Mouse (Mus musculus) mouse embryonic stem cell (cell line): ENCODE measurements around the gene Gm13279.
"Not testable (repeated sequence)": the region's sequence is repeated elsewhere in the genome, so short reads cannot be mapped to it uniquely, and the experiment has no call there.

ENCODE experiments used
- in situ Hi-C, 2 experiments: fragments of 300-500 bp; cut with MboI; formaldehyde crosslinking; loops; 1 replicate in 1 of 2; 3 replicates in 1 of 2; pipeline ENCODE4 v1.14.3; 2019 to 2020; ENCODE audit warnings: low sequenced_read_pairs in 2 of 2, low pct_unique_long_range_greater_than_20kb in 1 of 2, mixed read lengths in 1 of 2; ENCODE audit not compliant: unreplicated experiment in 1 of 2

Gene Gm13279

DNA sequence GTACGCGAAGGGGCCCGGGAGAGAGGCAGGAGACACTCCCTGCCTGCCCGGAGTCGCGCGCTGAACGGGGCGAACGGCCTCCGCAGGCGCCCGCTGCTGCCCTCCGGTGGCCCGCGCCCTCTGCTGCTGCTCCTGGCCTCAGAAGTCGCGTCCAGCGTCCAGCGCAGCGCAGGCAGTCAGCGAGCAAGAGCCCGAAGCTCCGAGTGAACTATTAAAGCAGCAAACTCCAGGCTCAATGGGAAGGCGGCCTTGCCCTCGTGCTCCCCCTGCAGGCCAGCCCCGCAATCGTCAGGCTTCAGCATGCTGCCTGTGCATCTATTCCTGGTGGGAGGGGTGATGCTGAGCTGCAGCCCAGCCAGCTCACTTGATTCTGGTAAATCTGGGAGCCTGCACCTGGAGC lies at the start of gene Gm13279:
Gm13279 (plus strand) TSS at position 301 of the 400 bp plus-strand sequence.
- in situ Hi-C loops: not testable (repeated sequence)

- in situ Hi-C loops: no loop called here
These were observed 47.3 kb upstream of the Gm13279 start for GRCm38 (mm10) chr4:88749926-88750325.

- in situ Hi-C loops: not testable (repeated sequence)
These were observed 42.3 kb upstream of the Gm13279 start, which contains the start of gene Gm13271 for GRCm38 (mm10) chr4:88754818-88755340. Gene Gm13271 (plus strand): TSS chr4:88754868.

GRCm38 (mm10) chr4:88756581-88757513 lies 40.4 kb upstream of the Gm13279 start:
- in situ Hi-C loops: not testable (repeated sequence)

DNA sequence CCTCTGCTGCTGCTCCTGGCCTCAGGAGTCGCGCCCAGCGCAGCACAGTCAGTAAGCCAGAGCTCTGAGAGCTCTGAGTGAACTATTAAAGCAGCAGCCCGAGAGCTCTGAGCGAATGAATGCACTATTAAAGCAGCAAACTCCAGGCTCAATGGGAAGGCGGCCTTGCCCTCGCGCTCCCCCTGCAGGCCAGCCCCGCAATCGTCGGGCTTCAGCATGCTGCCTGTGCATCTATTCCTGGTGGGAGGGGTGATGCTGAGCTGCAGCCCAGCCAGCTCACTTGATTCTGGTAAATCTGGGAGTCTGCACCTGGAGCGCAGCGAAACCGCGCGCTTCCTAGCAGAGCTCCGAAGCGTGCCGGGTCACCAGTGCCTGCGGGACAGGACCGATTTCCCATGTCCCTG lies 39.6 kb upstream of the Gm13279 start:
- in situ Hi-C loops: not testable (repeated sequence)

DNA sequence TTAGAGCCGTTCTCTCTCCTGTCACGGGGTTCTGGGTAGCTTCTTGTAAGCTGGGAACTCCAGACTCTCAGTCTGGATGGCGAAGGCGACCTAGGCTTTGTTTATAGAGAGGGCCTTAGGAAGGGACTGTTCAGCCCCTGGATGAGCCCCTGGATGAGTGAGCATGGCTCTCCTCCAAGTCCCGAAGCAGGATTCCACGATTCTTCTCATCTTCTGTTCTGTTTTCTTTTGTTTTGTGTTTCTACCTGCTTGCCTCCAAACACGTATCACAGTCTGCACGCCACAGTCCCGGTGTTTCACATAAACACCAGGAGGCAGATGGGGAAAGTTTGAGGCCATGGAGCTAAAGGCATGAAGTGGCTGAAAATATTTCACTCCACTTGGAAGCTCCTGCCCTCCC lies 38.4 kb upstream of the Gm13279 start:
- in situ Hi-C loops: not testable (repeated sequence)

GRCm38 (mm10) chr4:88759610-88760268 lies 37.5 kb upstream of the Gm13279 start, which contains the start of gene Gm13283:
Gene Gm13283 (plus strand): TSS chr4:88760119.
- in situ Hi-C loops: not testable (repeated sequence)

DNA sequence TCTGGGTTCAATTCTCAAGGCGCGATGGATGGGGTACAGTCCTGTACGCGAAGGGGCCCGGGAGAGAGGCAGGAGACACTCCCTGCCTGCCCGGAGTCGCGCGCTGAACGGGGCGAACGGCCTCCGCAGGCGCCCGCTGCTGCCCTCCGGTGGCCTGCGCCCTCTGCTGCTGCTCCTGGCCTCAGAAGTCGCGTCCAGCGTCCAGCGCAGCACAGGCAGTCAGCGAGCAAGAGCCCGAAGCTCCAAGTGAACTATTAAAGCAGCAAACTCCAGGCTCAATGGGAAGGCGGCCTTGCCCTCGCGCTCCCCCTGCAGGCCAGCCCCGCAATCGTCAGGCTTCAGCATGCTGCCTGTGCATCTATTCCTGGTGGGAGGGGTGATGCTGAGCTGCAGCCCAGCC lies 36.8 kb upstream of the Gm13279 start:
- in situ Hi-C loops: not testable (repeated sequence)

DNA sequence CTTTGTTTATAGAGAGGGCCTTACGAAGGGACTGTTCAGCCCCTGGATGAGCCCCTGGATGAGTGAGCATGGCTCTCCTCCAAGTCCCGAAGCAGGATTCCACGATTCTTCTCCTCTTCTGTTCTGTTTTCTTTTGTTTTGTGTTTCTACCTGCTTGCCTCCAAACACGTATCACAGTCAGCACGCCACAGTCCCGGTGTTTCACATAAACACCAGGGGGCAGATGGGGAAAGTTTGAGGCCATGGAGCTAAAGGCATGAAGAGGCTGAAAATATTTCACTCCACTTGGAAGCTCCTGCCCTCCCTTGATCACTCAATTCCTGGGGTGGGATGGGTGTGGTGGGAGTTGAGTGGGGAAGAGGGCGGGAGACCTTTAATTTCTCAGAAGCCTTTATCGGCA lies 35.4 kb upstream of the Gm13279 start:
- in situ Hi-C loops: not testable (repeated sequence)

DNA sequence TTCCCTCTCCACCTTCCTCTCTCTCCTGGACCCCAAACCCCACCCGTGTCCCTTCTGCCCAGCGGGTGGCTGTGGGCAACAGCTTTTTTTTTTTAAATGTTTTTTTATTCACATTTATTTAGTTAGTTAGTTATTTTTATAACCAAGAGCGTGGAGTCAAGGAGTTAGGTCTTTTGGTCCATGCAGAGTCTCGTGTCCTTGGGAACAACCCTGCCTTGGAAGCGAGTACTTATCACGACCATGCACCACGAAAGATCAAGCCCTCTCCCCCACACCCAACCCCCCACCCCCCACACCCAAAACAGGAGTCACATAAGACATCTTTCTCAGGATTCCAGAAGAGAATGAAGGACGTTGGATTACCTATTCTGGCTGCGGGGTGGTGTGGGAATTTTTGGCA lies 34.9 kb upstream of the Gm13279 start:
- in situ Hi-C loops: not testable (repeated sequence)

GRCm38 (mm10) chr4:88763384-88764018 lies 33.7 kb upstream of the Gm13279 start:
- in situ Hi-C loops: not testable (repeated sequence)

GRCm38 (mm10) chr4:88773534-88773933 lies 23.7 kb upstream of the Gm13279 start, which contains the start of gene Gm13290:
Gene Gm13290 (plus strand): TSS chr4:88773834.
- in situ Hi-C loops: not testable (repeated sequence)

DNA sequence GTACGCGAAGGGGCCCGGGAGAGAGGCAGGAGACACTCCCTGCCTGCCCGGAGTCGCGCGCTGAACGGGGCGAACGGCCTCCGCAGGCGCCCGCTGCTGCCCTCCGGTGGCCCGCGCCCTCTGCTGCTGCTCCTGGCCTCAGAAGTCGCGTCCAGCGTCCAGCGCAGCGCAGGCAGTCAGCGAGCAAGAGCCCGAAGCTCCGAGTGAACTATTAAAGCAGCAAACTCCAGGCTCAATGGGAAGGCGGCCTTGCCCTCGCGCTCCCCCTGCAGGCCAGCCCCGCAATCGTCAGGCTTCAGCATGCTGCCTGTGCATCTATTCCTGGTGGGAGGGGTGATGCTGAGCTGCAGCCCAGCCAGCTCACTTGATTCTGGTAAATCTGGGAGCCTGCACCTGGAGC lies 20.6 kb upstream of the Gm13279 start, which contains the start of gene Gm13289:
Gm13289 (plus strand) TSS at position 301 of the 400 bp plus-strand sequence.
- in situ Hi-C loops: not testable (repeated sequence)

DNA sequence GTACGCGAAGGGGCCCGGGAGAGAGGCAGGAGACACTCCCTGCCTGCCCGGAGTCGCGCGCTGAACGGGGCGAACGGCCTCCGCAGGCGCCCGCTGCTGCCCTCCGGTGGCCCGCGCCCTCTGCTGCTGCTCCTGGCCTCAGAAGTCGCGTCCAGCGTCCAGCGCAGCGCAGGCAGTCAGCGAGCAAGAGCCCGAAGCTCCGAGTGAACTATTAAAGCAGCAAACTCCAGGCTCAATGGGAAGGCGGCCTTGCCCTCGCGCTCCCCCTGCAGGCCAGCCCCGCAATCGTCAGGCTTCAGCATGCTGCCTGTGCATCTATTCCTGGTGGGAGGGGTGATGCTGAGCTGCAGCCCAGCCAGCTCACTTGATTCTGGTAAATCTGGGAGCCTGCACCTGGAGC lies 17.6 kb upstream of the Gm13279 start, which contains the start of gene Gm13272:
Gm13272 (plus strand) TSS at position 301 of the 400 bp plus-strand sequence.
- in situ Hi-C loops: not testable (repeated sequence)

- in situ Hi-C loops: not testable (repeated sequence)
These were observed 16.9 kb upstream of the Gm13279 start for GRCm38 (mm10) chr4:88780320-88780719.

GRCm38 (mm10) chr4:88781831-88782230 lies 15.4 kb upstream of the Gm13279 start, which contains the start of gene Ifnz:
Gene Ifnz (plus strand): TSS chr4:88782131.
- in situ Hi-C loops: not testable (repeated sequence)

GRCm38 (mm10) chr4:88782335-88782734 lies 14.9 kb upstream of the Gm13279 start:
- in situ Hi-C loops: not testable (repeated sequence)

GRCm38 (mm10) chr4:88785409-88785808 lies 11.8 kb upstream of the Gm13279 start, which contains the start of gene Gm13276:
Gene Gm13276 (plus strand): TSS chr4:88785709.
- in situ Hi-C loops: not testable (repeated sequence)
